Comparison of ENCODE assay signal across 8 mouse cellular contexts in the genomic region with DNA sequence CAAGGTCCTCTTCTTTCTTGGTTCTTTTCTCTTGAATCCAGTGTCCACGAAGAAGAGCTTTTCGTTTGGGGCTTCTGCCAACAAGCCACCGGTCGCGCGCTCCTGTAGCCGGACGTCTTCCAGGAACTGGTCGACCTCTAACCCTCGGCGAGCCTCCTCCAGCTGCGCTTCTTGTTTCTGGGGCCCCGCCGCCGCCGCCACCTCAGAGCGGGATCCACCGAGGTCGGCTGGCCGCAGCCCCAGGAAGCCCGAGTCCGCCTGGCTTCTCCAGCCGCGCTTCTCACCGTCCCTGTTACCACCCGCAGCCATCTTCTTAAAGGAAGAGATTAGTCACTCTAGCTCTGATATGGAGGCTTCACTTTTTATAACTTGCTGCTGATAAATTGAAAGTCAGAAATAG.
DNase-seq lines count a peak whose midpoint lies in the region; ATAC-seq lines count a peak whose summit lies in the region.

No protein-coding gene starts in this region.

- peak; percentile 28 for DNase-seq in adrenal gland, postnatal 14 days
- no peak for DNase-seq in adrenal gland, adult 8-10 months
- DNase-seq in adrenal gland, postnatal 36 days = peak; percentile 20 to 38
- DNase-seq in heart, postnatal 14 days = peak; percentile 2 to 8
- no peak for DNase-seq in liver, embryonic 13.5 days
- DNase-seq in ovary, adult 18-20 months (ENCODE audit: low spot score) = no peak
- no peak for DNase-seq in right cerebral cortex, adult 2 months (ENCODE audit: low spot score in 2 of 2)
- DNase-seq in layer of hippocampus, adult 18-20 months (ENCODE audit: low spot score in 2 of 2) = no peak

- no peak overlapping the region for H3K27ac ChIP-seq in liver, embryonic 13.5 days

- 0 out of 2 replicates have a peak overlapping the region, but pooled peaks have one; percentile 28 for H3K4me2 ChIP-seq in liver, embryonic 13.5 days

- no peaks in the 10 kb centered on the region for H3K27me3 ChIP-seq in liver, embryonic 13.5 days

- intact Hi-C loops in heart, postnatal 14 days (cut with DNase I) = no loop called here

- H3K4me1 ChIP-seq in liver, embryonic 13.5 days (replicated peaks) = no peaks in the 10 kb centered on the region

- WGBS in liver, embryonic 13.5 days (ENCODE audit: insufficient replicate concordance) = 15% methylated on average over 26 of the region's 26 CpGs

- no peak for ATAC-seq in liver, embryonic 13.5 days (ENCODE audit: low read depth)

- H3K36me3 ChIP-seq in liver, embryonic 13.5 days = no peaks in the 10 kb centered on the region

- no peak overlapping the region for H3K9ac ChIP-seq in liver, embryonic 13.5 days

- no peaks in the 10 kb centered on the region for H3K9me3 ChIP-seq in liver, embryonic 13.5 days (replicated peaks)

- H3K4me3 ChIP-seq in liver, embryonic 13.5 days (replicated peaks) = no peak overlapping the region

Comparison
In these comparisons a context has a peak if more than half of its experiments do, and no peak if none do; other contexts are left out.
1. DNase-seq: peak in adrenal gland, postnatal 14 days (single experiment), adrenal gland, postnatal 36 days (2 of 2) and heart, postnatal 14 days (2 of 2); none in adrenal gland, adult 8-10 months (single experiment), liver, embryonic 13.5 days (single experiment), ovary, adult 18-20 months (single experiment), right cerebral cortex, adult 2 months (0 of 2) and layer of hippocampus, adult 18-20 months (0 of 2).